Mouse (Mus musculus) liver, adult 2 months (tissue): ENCODE results near the gene Zcchc3.
"Not testable (repeated sequence)": the region's sequence is repeated elsewhere in the genome, so short reads cannot be mapped to it uniquely, and the experiment has no call there.

Experiments
- CTCF ChIP-seq: fragments of 200-500 bp; IDR thresholded peaks from 2 replicates; pipeline ENCODE4 v1.5.1; 2011; ENCODE audit warnings: low read depth, low read length, control low read depth
- POLR2A ChIP-seq: fragments of 200-500 bp; IDR thresholded peaks from 2 replicates; pipeline ENCODE4 v1.6.1; 2011; ENCODE audit warnings: low read length, control low read depth; ENCODE audit not compliant: insufficient read depth; ENCODE audit errors: extremely low read depth

DNA sequence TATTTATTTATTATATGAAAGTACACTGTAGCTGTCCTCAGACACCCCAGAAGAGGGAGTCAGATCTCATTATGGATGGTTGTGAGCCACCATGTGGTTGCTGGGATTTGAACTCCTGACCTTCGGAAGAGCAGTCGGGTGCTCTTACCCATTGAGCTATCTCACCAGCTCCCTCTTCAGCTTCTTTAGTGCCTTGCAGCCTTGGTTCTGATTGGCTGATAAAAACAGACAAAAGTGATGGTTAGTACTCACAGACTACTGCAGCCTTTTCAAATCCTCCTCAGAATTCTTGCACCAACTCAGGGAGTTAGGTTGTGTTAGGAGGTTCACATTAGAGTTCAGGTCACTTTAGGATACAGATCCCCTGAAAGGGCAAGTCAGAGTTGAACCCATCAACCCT, 13.7 kb upstream of the Zcchc3 start:
- TF ChIP-seq CTCF, POLR2A: not testable (repeated sequence)
